Mouse (Mus musculus): ENCODE results near the gene Smim7.

The Smim7 gene

GRCm38 (mm10) chr8:72570633-72571610 is at the start of gene Smim7:
Gene Smim7 (minus strand): TSS chr8:72571088.
- DNase-seq = peak; percentile 97

- DNase-seq = no peak
Observed at GRCm38 (mm10) chr8:72590198-72590597, 19.3 kb upstream of the Smim7 start.

GRCm38 (mm10) chr8:72589286-72589685 is 18.4 kb upstream of the Smim7 start:
- DNase-seq = no peak

GRCm38 (mm10) chr8:72588865-72589264 is 18.0 kb upstream of the Smim7 start:
- no peak for DNase-seq

- DNase-seq = peak; percentile 41
Observed at GRCm38 (mm10) chr8:72587806-72588205, 16.9 kb upstream of the Smim7 start.

- DNase-seq = no peak
Observed at GRCm38 (mm10) chr8:72584390-72584789, 13.5 kb upstream of the Smim7 start.

GRCm38 (mm10) chr8:72583056-72583771 is 12.3 kb upstream of the Smim7 start:
- no peak for DNase-seq

- DNase-seq = no peak
Observed at GRCm38 (mm10) chr8:72579374-72579773, 8.5 kb upstream of the Smim7 start.

GRCm38 (mm10) chr8:72577941-72578340 is 7.1 kb upstream of the Smim7 start:
- no peak for DNase-seq

- DNase-seq = no peak
Observed at GRCm38 (mm10) chr8:72577266-72577665, 6.4 kb upstream of the Smim7 start.

GRCm38 (mm10) chr8:72575915-72576314 is 5.0 kb upstream of the Smim7 start:
- no peak for DNase-seq

GRCm38 (mm10) chr8:72573450-72573849 is 2.6 kb upstream of the Smim7 start:
- no peak for DNase-seq

GRCm38 (mm10) chr8:72572507-72572906 is 1.6 kb upstream of the Smim7 start:
- DNase-seq = peak; percentile 60

- DNase-seq = peak; percentile 81
Observed at GRCm38 (mm10) chr8:72571611-72572473, 954 bp upstream of the Smim7 start, which contains the start of gene Tmem38a. Gene Tmem38a (plus strand): TSS chr8:72572055.

GRCm38 (mm10) chr8:72565970-72566369 is 4.9 kb downstream of the Smim7 start:
- DNase-seq = no peak

GRCm38 (mm10) chr8:72561111-72561689 is 9.7 kb downstream of the Smim7 start:
- DNase-seq = no peak

GRCm38 (mm10) chr8:72555770-72556169 is 15.1 kb downstream of the Smim7 start:
- DNase-seq = no peak

GRCm38 (mm10) chr8:72549314-72549892 is 21.5 kb downstream of the Smim7 start:
- no peak for DNase-seq

- DNase-seq = no peak
Observed at GRCm38 (mm10) chr8:72548644-72549313, 22.1 kb downstream of the Smim7 start.

- DNase-seq = peak; percentile 99
Observed at GRCm38 (mm10) chr8:72547802-72548643, 22.9 kb downstream of the Smim7 start, which contains the start of gene Med26. Gene Med26 (minus strand): TSS chr8:72548270.
